Mouse (Mus musculus) heart, adult 2 months (tissue): Measurements from ENCODE around the gene Tox2. TPM values are rescaled to one million over a fixed set of nuclear protein-coding genes. Genes with fewer than 3 reads are reported as not detected.

ENCODE experiments used
- DNase-seq, 2 experiments: peaks; one replicate each; pipeline ENCODE4 v3.0.0; 2021
- H3K27ac ChIP-seq: fragments of 200-600 bp; 2 replicates; pipeline ENCODE4 v1.8.1; 2022
- H3K27me3 ChIP-seq: fragments of 200-500 bp; 2 replicates; pipeline ENCODE4 v1.6.1; 2012; ENCODE audit warnings: mild to moderate bottlenecking, low read length, inconsistent platforms, mixed read lengths; ENCODE audit not compliant: control insufficient read depth, insufficient read depth
- H3K36me3 ChIP-seq: fragments of 200-500 bp; 2 replicates; pipeline ENCODE4 v1.6.1; 2012; ENCODE audit warnings: low read length, inconsistent platforms; ENCODE audit not compliant: control insufficient read depth, insufficient read depth
- H3K4me1 ChIP-seq: fragments of 200-500 bp; 2 replicates; pipeline ENCODE4 v1.6.1; 2011; ENCODE audit warnings: low read length; ENCODE audit not compliant: control insufficient read depth, insufficient read depth
- H3K4me3 ChIP-seq: fragments of 200-600 bp; 2 replicates; pipeline ENCODE4 v1.8.1; 2022
- H3K79me2 ChIP-seq: fragments of 200-500 bp; replicated peaks from 2 replicates; pipeline ENCODE4 v1.6.1; 2012; ENCODE audit warnings: mild to moderate bottlenecking, inconsistent platforms, low read length, moderate library complexity, mixed read lengths; ENCODE audit not compliant: control insufficient read depth, insufficient read depth
- H3K9ac ChIP-seq: fragments of 200-500 bp; 2 replicates; pipeline ENCODE4 v1.6.1; 2012; ENCODE audit warnings: low read depth, mild to moderate bottlenecking, control low read depth, inconsistent platforms, low read length, mixed read lengths
- CTCF ChIP-seq: fragments of 200-600 bp; IDR thresholded peaks from 2 replicates; pipeline ENCODE4 v1.8.1; 2022; ENCODE audit warnings: antibody characterized with exemption, mild to moderate bottlenecking, moderate library complexity
- EP300 ChIP-seq: fragments of 200-500 bp; IDR thresholded peaks from 2 replicates; pipeline ENCODE4 v1.6.1; 2011; ENCODE audit warnings: low read depth, low read length, control low read depth; ENCODE audit not compliant: insufficient read depth
- POLR2A ChIP-seq: fragments of 200-500 bp; IDR thresholded peaks from 2 replicates; pipeline ENCODE4 v1.6.1; 2011; ENCODE audit warnings: mild to moderate bottlenecking, low read depth, low read length, control low read depth; ENCODE audit not compliant: insufficient read depth
- WGBS: fragments of 180-500 bp; shearing (Covaris S2); methylation state at CpG from one replicate; pipeline ENCODE4 v1.1.7; 2018; 5-methylcytosine and 5-hydroxymethylcytosine counted together
- intact Hi-C: fragments of 180-260 bp; cut with DNase I; formaldehyde crosslinking; loops from one replicate; pipeline ENCODE4 v1.15.1; 2025
- polyA plus RNA-seq: library from polyadenylated mRNA; depleted of rRNA; stranded (reverse); fragments of >200 nt; gene quantifications from 2 replicates; pipeline ENCODE4 v1.2.3, GENCODE M21; 2012
- total RNA-seq, 2 experiments: library from RNA; stranded (reverse); gene quantifications; 2 replicates each; pipeline ENCODE4 v1.2.3; 2021

The Tox2 gene
- total and polyA plus RNA-seq, 3 experiments, result 1.1 to 1.7 (median 1.3) TPM

- WGBS, result 87% methylated on average over 11 of the region's 11 CpGs
- intact Hi-C loops, result no loop called here
These were observed 31.0 kb upstream of the Tox2 start for GRCm38 (mm10) chr2:163171891-163172290.

GRCm38 (mm10) chr2:163174066-163174465 lies 28.9 kb upstream of the Tox2 start:
- Histone ChIP-seq H3K4me3 (no peak overlapping the region), H3K36me3 (no peaks in the 10 kb centered on the region), H3K9ac (no peak overlapping the region), H3K79me2 (no peaks in the 10 kb centered on the region), H3K4me1 (no peaks in the 10 kb centered on the region; the same call in 1 of the 2 replicates), H3K27ac (no peak overlapping the region), H3K27me3 (no peaks in the 10 kb centered on the region; the same call in 1 of the 2 replicates)
- intact Hi-C loops, result no loop called here
- no peak for TF ChIP-seq EP300
- TF ChIP-seq CTCF, result no peak
- TF ChIP-seq POLR2A, result no peak
- WGBS, result 41% methylated on average over 7 of the region's 7 CpGs
- DNase-seq, result no peak

More at GRCm38 (mm10) chr2:163171891-163172290, 31.0 kb upstream of the Tox2 start:
- no peak overlapping the region for H3K9ac ChIP-seq
- TF ChIP-seq POLR2A, result no peak
- no peak for TF ChIP-seq CTCF
- TF ChIP-seq EP300, result no peak
- no peak overlapping the region for H3K4me3 ChIP-seq
- H3K27me3 ChIP-seq, result no peaks in the 10 kb centered on the region; the same call in 1 of the 2 replicates
- H3K79me2 ChIP-seq, result no peaks in the 10 kb centered on the region
- DNase-seq, result no peak
- no peaks in the 10 kb centered on the region for H3K36me3 ChIP-seq
- no peak overlapping the region for H3K27ac ChIP-seq
- no peaks in the 10 kb centered on the region for H3K4me1 ChIP-seq

GRCm38 (mm10) chr2:163175831-163176230 lies 27.1 kb upstream of the Tox2 start:
- intact Hi-C loops, result no loop called here
- Histone ChIP-seq H3K27me3 (no peaks in the 10 kb centered on the region; the same call in 1 of the 2 replicates), H3K79me2 (no peaks in the 10 kb centered on the region), H3K36me3 (no peaks in the 10 kb centered on the region), H3K4me1 (no peaks in the 10 kb centered on the region; the same call in 1 of the 2 replicates), H3K27ac (no peak overlapping the region), H3K9ac (no peak overlapping the region), H3K4me3 (no peak overlapping the region)
- no peak for TF ChIP-seq CTCF
- no peak for TF ChIP-seq POLR2A
- no peak for TF ChIP-seq EP300
- 95% methylated on average over 8 of the region's 8 CpGs for WGBS
- no peak for DNase-seq

- 19% methylated on average over 7 of the region's 7 CpGs for WGBS
- Histone ChIP-seq H3K36me3 (no peaks in the 10 kb centered on the region), H3K27me3 (no peaks in the 10 kb centered on the region; the same call in 1 of the 2 replicates), H3K4me1 (no peaks in the 10 kb centered on the region; the same call in 1 of the 2 replicates), H3K79me2 (no peaks in the 10 kb centered on the region), H3K9ac (no peak overlapping the region), H3K27ac (no peak overlapping the region), H3K4me3 (no peak overlapping the region)
- TF ChIP-seq EP300 (0 out of 2 replicates have a peak, but pooled peaks have one; percentile 19), CTCF (no peak)
- intact Hi-C loops, result no loop called here
- DNase-seq, result peak in 1 of 2 experiments; percentile 26
These were observed 26.4 kb upstream of the Tox2 start for GRCm38 (mm10) chr2:163176502-163176901.

- TF ChIP-seq EP300, result no peak
- no peak for TF ChIP-seq POLR2A
- no peak for TF ChIP-seq CTCF
- Histone ChIP-seq H3K27me3 (no peaks in the 10 kb centered on the region), H3K4me3 (no peak overlapping the region), H3K9ac (no peak overlapping the region), H3K36me3 (no peaks in the 10 kb centered on the region), H3K27ac (no peak overlapping the region), H3K4me1 (no peaks in the 10 kb centered on the region), H3K79me2 (no peaks in the 10 kb centered on the region)
- intact Hi-C loops, result no loop called here
- no peak for DNase-seq
- 74% methylated on average over 11 of the region's 11 CpGs for WGBS
These were observed 15.4 kb upstream of the Tox2 start for GRCm38 (mm10) chr2:163187552-163187951.

- H3K79me2 ChIP-seq, result no peaks in the 10 kb centered on the region
- no peaks in the 10 kb centered on the region for H3K36me3 ChIP-seq
- WGBS, result 42% methylated on average over 5 of the region's 5 CpGs
- no peak for DNase-seq
- intact Hi-C loops, result no loop called here
- H3K4me3 ChIP-seq, result no peak overlapping the region
- no peak overlapping the region for H3K27ac ChIP-seq
- H3K4me1 ChIP-seq, result 0 out of 2 replicates have a peak, but pooled peaks cover under 1% of the 10 kb centered on the region
- no peak overlapping the region for H3K9ac ChIP-seq
- TF ChIP-seq EP300 (no peak), CTCF (no peak), POLR2A (no peak)
- H3K27me3 ChIP-seq, result no peaks in the 10 kb centered on the region
These were observed 13.3 kb upstream of the Tox2 start for GRCm38 (mm10) chr2:163189596-163189995.

- no peaks in the 10 kb centered on the region for H3K79me2 ChIP-seq
- no peak overlapping the region for H3K27ac ChIP-seq
- intact Hi-C loops, result no loop called here
- H3K4me3 ChIP-seq, result no peak overlapping the region
- no peak for DNase-seq
- 43% methylated on average over 3 of the region's 3 CpGs for WGBS
- no peaks in the 10 kb centered on the region for H3K36me3 ChIP-seq
- TF ChIP-seq CTCF, result no peak
- TF ChIP-seq EP300, result no peak
- no peak for TF ChIP-seq POLR2A
- H3K27me3 ChIP-seq, result no peaks in the 10 kb centered on the region
- 0 out of 2 replicates have a peak, but pooled peaks cover 1% of the 10 kb centered on the region for H3K4me1 ChIP-seq
- H3K9ac ChIP-seq, result no peak overlapping the region
These were observed 12.9 kb upstream of the Tox2 start for GRCm38 (mm10) chr2:163190004-163190441.
